Mouse (Mus musculus) lung, adult 2 months (tissue): ENCODE results near the gene Bod1. TPM values are rescaled to one million over a fixed set of nuclear protein-coding genes. Genes with fewer than 3 reads are reported as not detected.

ENCODE experiments used
- DNase-seq: peaks from one replicate; pipeline ENCODE4 v3.0.0; 2022
- H3K4me1 ChIP-seq: fragments of 200-500 bp; 2 replicates; pipeline ENCODE4 v1.6.1; 2011; ENCODE audit warnings: low read length; ENCODE audit not compliant: control insufficient read depth, insufficient read depth
- H3K4me3 ChIP-seq: fragments of 200-500 bp; replicated peaks from 2 replicates; pipeline ENCODE3; 2011; ENCODE audit warnings: low read depth, mild to moderate bottlenecking, control low read depth, low read length; ENCODE audit errors: extremely low read depth
- CTCF ChIP-seq: fragments of 200-500 bp; IDR thresholded peaks from 2 replicates; pipeline ENCODE4 v1.5.1; 2011; ENCODE audit warnings: mild to moderate bottlenecking, low read length, control low read depth; ENCODE audit not compliant: insufficient read depth
- POLR2A ChIP-seq: fragments of 200-500 bp; IDR thresholded peaks from 2 replicates; pipeline ENCODE4 v1.6.1; 2011; ENCODE audit warnings: low read depth, mild to moderate bottlenecking, control low read depth, low read length, borderline replicate concordance; ENCODE audit errors: extremely low read depth
- WGBS: fragments of 180-500 bp; shearing (Covaris S2); methylation state at CpG from one replicate; pipeline ENCODE4 v1.1.7; 2018; 5-methylcytosine and 5-hydroxymethylcytosine counted together
- polyA plus RNA-seq: library from polyadenylated mRNA; depleted of rRNA; stranded (reverse); fragments of >200 nt; gene quantifications from 2 replicates; pipeline ENCODE4 v1.2.3, GENCODE M21; 2012; rRNA removed

Gene Bod1
- 35.6 and 57.4 TPM in 2 replicates for polyA plus RNA-seq

GRCm38 (mm10) chr11:31671354-31672169, at the start of gene Bod1:
Gene Bod1 (minus strand): TSS chr11:31671885.
- Histone ChIP-seq H3K4me1 (peaks cover 4% of the 10 kb centered on the region), H3K4me3 (peak within 1 kb of the TSS; percentile 66)
- peak; percentile 86 for DNase-seq
- under 1% methylated on average over 74 of the region's 76 CpGs for WGBS
- TF ChIP-seq POLR2A: 0 out of 2 replicates have a peak, but pooled peaks have one; percentile 12
- TF ChIP-seq CTCF: no peak

GRCm38 (mm10) chr11:31719090-31719489, 47.4 kb upstream of the Bod1 start:
- WGBS: 85% methylated on average over 4 of the region's 4 CpGs
- DNase-seq: no peak
- Histone ChIP-seq H3K4me1 (peaks cover 8% of the 10 kb centered on the region), H3K4me3 (no peak overlapping the region)
- no peak for TF ChIP-seq CTCF
- TF ChIP-seq POLR2A: no peak

GRCm38 (mm10) chr11:31717926-31718735, 46.4 kb upstream of the Bod1 start:
- Histone ChIP-seq H3K4me3 (no peak overlapping the region), H3K4me1 (peaks cover 16% of the 10 kb centered on the region)
- no peak for DNase-seq
- TF ChIP-seq POLR2A (no peak), CTCF (no peak)
- 34% methylated on average over 4 of the region's 4 CpGs for WGBS

GRCm38 (mm10) chr11:31713641-31714121, 42.0 kb upstream of the Bod1 start:
- WGBS: 21% methylated on average over 6 of the region's 6 CpGs
- peak; percentile 69 for DNase-seq
- TF ChIP-seq POLR2A (no peak), CTCF (peak; percentile 62)

GRCm38 (mm10) chr11:31713116-31713515, 41.4 kb upstream of the Bod1 start:
- DNase-seq: no peak
- TF ChIP-seq CTCF (no peak), POLR2A (no peak)
- WGBS: 32% methylated on average over 8 of the region's 8 CpGs
- Histone ChIP-seq H3K4me1 (peaks cover 13% of the 10 kb centered on the region), H3K4me3 (no peak overlapping the region)

More at GRCm38 (mm10) chr11:31713641-31714121, 42.0 kb upstream of the Bod1 start:
- Histone ChIP-seq H3K4me1 (peaks cover 18% of the 10 kb centered on the region), H3K4me3 (no peak overlapping the region)

GRCm38 (mm10) chr11:31707771-31708170, 36.1 kb upstream of the Bod1 start:
- TF ChIP-seq POLR2A: no peak
- TF ChIP-seq CTCF: no peak
- DNase-seq: no peak
- Histone ChIP-seq H3K4me3 (no peak overlapping the region), H3K4me1 (no peaks in the 10 kb centered on the region)

GRCm38 (mm10) chr11:31703173-31703572, 31.5 kb upstream of the Bod1 start:
- no peak for DNase-seq
- 64% methylated on average over 8 of the region's 8 CpGs for WGBS
- 0 out of 2 replicates have a peak, but pooled peaks cover 2% of the 10 kb centered on the region for H3K4me1 ChIP-seq
- no peak for TF ChIP-seq CTCF
- TF ChIP-seq POLR2A: no peak
- no peak overlapping the region for H3K4me3 ChIP-seq

GRCm38 (mm10) chr11:31701901-31702300, 30.2 kb upstream of the Bod1 start:
- no peak for TF ChIP-seq CTCF
- TF ChIP-seq POLR2A: no peak
- Histone ChIP-seq H3K4me3 (no peak overlapping the region), H3K4me1 (0 out of 2 replicates have a peak, but pooled peaks cover 2% of the 10 kb centered on the region)
- no peak for DNase-seq
- WGBS: 84% methylated on average over 3 of the region's 3 CpGs

GRCm38 (mm10) chr11:31699502-31699901, 27.8 kb upstream of the Bod1 start:
- Histone ChIP-seq H3K4me1 (0 out of 2 replicates have a peak, but pooled peaks cover 2% of the 10 kb centered on the region), H3K4me3 (no peak overlapping the region)
- TF ChIP-seq POLR2A (no peak), CTCF (no peak)
- no peak for DNase-seq
- 27% methylated on average over 3 of the region's 3 CpGs for WGBS
